Mouse (Mus musculus) ovary, adult 10 weeks (tissue): ENCODE measurements around the gene Mrpl11. TPM values are rescaled to one million over a fixed set of nuclear protein-coding genes. Genes with fewer than 3 reads are reported as not detected.

Experiments
- polyA plus RNA-seq: library from polyadenylated mRNA; stranded (reverse); fragments of 350-450 nt; fragmentation: Illumina TruSeq; extraction: RNeasy Lipid Tissue Mini Kit (QIAGEN cat#74804); gene quantifications from one replicate; pipeline ENCODE4 v1.2.3, GENCODE M21; 2014

Gene Mrpl11
- 15.6 TPM for polyA plus RNA-seq

GRCm38 (mm10) chr19:4961928-4962601 lies at the start of gene Mrpl11:
TSS of gene Mrpl11 (plus strand) at chr19:4962147.

GRCm38 (mm10) chr19:4927904-4928531 lies 33.9 kb upstream of the Mrpl11 start, which contains the start of gene Dpp3:
TSS of gene Dpp3 (minus strand) at chr19:4928287.

GRCm38 (mm10) chr19:4942551-4943252 lies 19.2 kb upstream of the Mrpl11 start, which contains the start of gene Peli3:
TSS of gene Peli3 (minus strand) at chr19:4943127.

GRCm38 (mm10) chr19:4990256-4990625 lies 28.3 kb downstream of the Mrpl11 start, which contains the start of gene Npas4:
TSS of gene Npas4 (minus strand) at chr19:4990316.

Other genes starting within 250 kb of the Mrpl11 start
- 19.5 TPM for gene Rbm4b, start 205.7 kb upstream of the Mrpl11 start, polyA plus RNA-seq
- 14.7 TPM for gene Rbm4, start 168.2 kb upstream of the Mrpl11 start, polyA plus RNA-seq
- gene Gm21992, start 150.5 kb upstream of the Mrpl11 start, polyA plus RNA-seq = 1.7 TPM
- gene Rbm14, start 150.5 kb upstream of the Mrpl11 start, polyA plus RNA-seq = 8.6 TPM
- gene Ccs, start 122.8 kb upstream of the Mrpl11 start, polyA plus RNA-seq = not detected
- gene Ccdc87, start 122.8 kb upstream of the Mrpl11 start, polyA plus RNA-seq = 0.46 TPM
- gene Ctsf, start 107.0 kb upstream of the Mrpl11 start, polyA plus RNA-seq = 35.5 TPM
- gene Actn3, start 84.2 kb upstream of the Mrpl11 start, polyA plus RNA-seq = 0.20 TPM
- 19.7 TPM for gene Zdhhc24, start 83.5 kb upstream of the Mrpl11 start, polyA plus RNA-seq
- 5.8 TPM for gene Bbs1, start 55.5 kb upstream of the Mrpl11 start, polyA plus RNA-seq
- gene Dpp3, start 33.9 kb upstream of the Mrpl11 start, polyA plus RNA-seq = 1.7 TPM
- 1.8 TPM for gene Peli3, start 19.0 kb upstream of the Mrpl11 start, polyA plus RNA-seq
- not detected for gene Npas4, start 28.2 kb downstream of the Mrpl11 start, polyA plus RNA-seq
- gene Slc29a2, start 61.7 kb downstream of the Mrpl11 start, polyA plus RNA-seq = not detected
- 31.6 TPM for gene B4gat1, start 76.7 kb downstream of the Mrpl11 start, polyA plus RNA-seq
- 0.34 TPM for gene AC124502.3, start 76.7 kb downstream of the Mrpl11 start, polyA plus RNA-seq
- gene Brms1, start 79.2 kb downstream of the Mrpl11 start, polyA plus RNA-seq = not detected
- gene Rin1, start 88.3 kb downstream of the Mrpl11 start, polyA plus RNA-seq = 0.17 TPM
- gene Cd248, start 105.9 kb downstream of the Mrpl11 start, polyA plus RNA-seq = 0.17 TPM
- 0.37 TPM for gene Tmem151a, start 123.4 kb downstream of the Mrpl11 start, polyA plus RNA-seq
- gene Yif1a, start 126.4 kb downstream of the Mrpl11 start, polyA plus RNA-seq = 18.2 TPM
- gene Cnih2, start 136.4 kb downstream of the Mrpl11 start, polyA plus RNA-seq = not detected
- 1.1 TPM for gene Rab1b, start 144.9 kb downstream of the Mrpl11 start, polyA plus RNA-seq
- gene Klc2, start 156.4 kb downstream of the Mrpl11 start, polyA plus RNA-seq = 3.9 TPM